Mouse (Mus musculus) kidney, adult 2 months (tissue): ENCODE data around the gene Adamtsl3. TPM values are rescaled to one million over a fixed set of nuclear protein-coding genes. Genes with fewer than 3 reads are reported as not detected.

Experiments used
- DNase-seq: peaks from one replicate; pipeline ENCODE4 v3.0.0; 2021
- H3K27ac ChIP-seq: fragments of 200-500 bp; 2 replicates; pipeline ENCODE4 v1.5.1; 2012; ENCODE audit warnings: low read depth, low read length, control low read depth, inconsistent platforms; ENCODE audit not compliant: insufficient read depth
- H3K27me3 ChIP-seq: fragments of 200-500 bp; replicated peaks from 2 replicates; pipeline ENCODE4 v1.6.1; 2012; ENCODE audit warnings: mild to moderate bottlenecking, moderate library complexity, low read length, inconsistent platforms; ENCODE audit not compliant: control insufficient read depth, insufficient read depth
- H3K36me3 ChIP-seq: fragments of 200-500 bp; 2 replicates; pipeline ENCODE4 v1.6.1; 2012; ENCODE audit warnings: mild to moderate bottlenecking, moderate library complexity, low read length, inconsistent platforms; ENCODE audit not compliant: control insufficient read depth, insufficient read depth
- H3K4me1 ChIP-seq: fragments of 200-500 bp; 2 replicates; pipeline ENCODE4 v1.6.1; 2011; ENCODE audit warnings: low read length; ENCODE audit not compliant: control insufficient read depth, insufficient read depth
- H3K4me3 ChIP-seq: fragments of 200-500 bp; 2 replicates; pipeline ENCODE4 v1.5.1; 2011; ENCODE audit warnings: mild to moderate bottlenecking, low read depth, low read length, control low read depth; ENCODE audit not compliant: insufficient read depth
- CTCF ChIP-seq: fragments of 200-500 bp; conservative IDR thresholded peaks from 2 replicates; pipeline ENCODE4 v1.5.1; 2011; ENCODE audit warnings: low read depth, mild to moderate bottlenecking, control low read depth, low read length, moderate library complexity, mixed read lengths; ENCODE audit not compliant: insufficient read depth, insufficient read length
- POLR2A ChIP-seq: fragments of 200-500 bp; IDR thresholded peaks from one replicate; pipeline ENCODE4 v1.6.1; 2011; ENCODE audit warnings: low read depth, low read length, control low read depth
- WGBS: fragments of 180-500 bp; shearing (Covaris S2); methylation state at CpG from one replicate; pipeline ENCODE4 v1.1.7; 2018; 5-methylcytosine and 5-hydroxymethylcytosine counted together
- polyA plus RNA-seq: library from polyadenylated mRNA; depleted of rRNA; stranded (reverse); fragments of >200 nt; gene quantifications from 2 replicates; pipeline ENCODE4 v1.2.3, GENCODE M21; 2012

Gene Adamtsl3
- polyA plus RNA-seq, 1 experiment, result 0.41 TPM

GRCm38 (mm10) chr7:82552005-82552404 is 216.5 kb downstream of the Adamtsl3 start:
- Histone ChIP-seq H3K4me1 (no peaks in the 10 kb centered on the region), H3K27me3 (no peaks in the 10 kb centered on the region)
- 67% methylated on average over 1 of the region's 1 CpGs for WGBS

GRCm38 (mm10) chr7:82555803-82556202 is 220.3 kb downstream of the Adamtsl3 start:
- no peaks in the 10 kb centered on the region for H3K36me3 ChIP-seq
- H3K27me3 ChIP-seq, result no peaks in the 10 kb centered on the region
- no peaks in the 10 kb centered on the region for H3K4me1 ChIP-seq
- 75% methylated on average over 5 of the region's 5 CpGs for WGBS
- H3K27ac ChIP-seq, result no peak overlapping the region
- DNase-seq, result no peak
- TF ChIP-seq CTCF, result no peak
- TF ChIP-seq POLR2A, result no peak
- H3K4me3 ChIP-seq, result no peak overlapping the region

More at GRCm38 (mm10) chr7:82552005-82552404, 216.5 kb downstream of the Adamtsl3 start:
- DNase-seq, result no peak
- Histone ChIP-seq H3K4me3 (no peak overlapping the region), H3K27ac (no peak overlapping the region), H3K36me3 (no peaks in the 10 kb centered on the region)
- TF ChIP-seq CTCF, result no peak
- TF ChIP-seq POLR2A, result no peak

GRCm38 (mm10) chr7:82556417-82556816 is 220.9 kb downstream of the Adamtsl3 start:
- no peak overlapping the region for H3K4me3 ChIP-seq
- DNase-seq, result no peak
- no peaks in the 10 kb centered on the region for H3K4me1 ChIP-seq
- H3K27me3 ChIP-seq, result no peaks in the 10 kb centered on the region
- H3K27ac ChIP-seq, result no peak overlapping the region
- no peaks in the 10 kb centered on the region for H3K36me3 ChIP-seq
- TF ChIP-seq POLR2A, result no peak
- TF ChIP-seq CTCF, result no peak
- WGBS, result 84% methylated on average over 10 of the region's 10 CpGs

- Histone ChIP-seq H3K36me3 (no peaks in the 10 kb centered on the region), H3K27ac (no peak overlapping the region), H3K4me3 (no peak overlapping the region), H3K27me3 (no peaks in the 10 kb centered on the region), H3K4me1 (no peaks in the 10 kb centered on the region)
- TF ChIP-seq POLR2A (no peak), CTCF (no peak)
- no peak for DNase-seq
- 77% methylated on average over 11 of the region's 11 CpGs for WGBS
These were observed 221.6 kb downstream of the Adamtsl3 start for GRCm38 (mm10) chr7:82557111-82557510.

GRCm38 (mm10) chr7:82566688-82567087 is 231.2 kb downstream of the Adamtsl3 start:
- Histone ChIP-seq H3K36me3 (no peaks in the 10 kb centered on the region), H3K4me1 (no peaks in the 10 kb centered on the region), H3K27me3 (no peaks in the 10 kb centered on the region; the same call in 1 of the 2 replicates), H3K27ac (no peak overlapping the region), H3K4me3 (no peak overlapping the region)
- DNase-seq, result no peak
- TF ChIP-seq POLR2A (no peak), CTCF (0 out of 2 replicates have a peak, but pooled peaks have one; percentile 3)
- 52% methylated on average over 8 of the region's 8 CpGs for WGBS

- Histone ChIP-seq H3K4me3 (no peak overlapping the region), H3K4me1 (no peaks in the 10 kb centered on the region), H3K36me3 (no peaks in the 10 kb centered on the region), H3K27me3 (no peaks in the 10 kb centered on the region; the same call in 1 of the 2 replicates), H3K27ac (no peak overlapping the region)
- WGBS, result 90% methylated on average over 3 of the region's 3 CpGs
- DNase-seq, result no peak
- no peak for TF ChIP-seq CTCF
- no peak for TF ChIP-seq POLR2A
These were observed 232.3 kb downstream of the Adamtsl3 start for GRCm38 (mm10) chr7:82567811-82568210.

- TF ChIP-seq POLR2A, result no peak
- TF ChIP-seq CTCF, result no peak
- H3K27me3 ChIP-seq, result no peaks in the 10 kb centered on the region
- WGBS, result 24% methylated on average over 1 of the region's 1 CpGs
- H3K36me3 ChIP-seq, result no peaks in the 10 kb centered on the region
- H3K27ac ChIP-seq, result no peak overlapping the region
- no peaks in the 10 kb centered on the region for H3K4me1 ChIP-seq
- H3K4me3 ChIP-seq, result no peak overlapping the region
- DNase-seq, result no peak
These were observed 237.5 kb downstream of the Adamtsl3 start for GRCm38 (mm10) chr7:82572981-82573380.
